Mouse (Mus musculus) gastrocnemius, postnatal 4 days (tissue): ENCODE measurements around the gene Rnf10. TPM values are rescaled to one million over a fixed set of nuclear protein-coding genes. Genes with fewer than 3 reads are reported as not detected.
"Not testable (repeated sequence)": the region's sequence is repeated elsewhere in the genome, so short reads cannot be mapped to it uniquely, and the experiment has no call there.

Experiments
- DNase-seq, 2 experiments: peaks; one replicate each; pipeline ENCODE4 v3.0.0; 2021 to 2022; ENCODE audit warnings: low spot score in 2 of 2, mixed read lengths in 2 of 2
- long read RNA-seq, 2 experiments: library from polyadenylated mRNA; stranded (forward); transcript quantifications; one replicate each; pipeline ENCODE4 v2.0.0; 2021
- total RNA-seq, 2 experiments: library from RNA; stranded (reverse); gene quantifications; 2 replicates each; pipeline ENCODE4 v1.2.3; 2021

Gene Rnf10
- 100 to 1,000 TPM; 196 TPM for total RNA-seq
- long read RNA-seq, experiment 1, transcript Rnf10-202 (17 exons, 3,112 nt) = major isoform, 127 of 209 reads
- long read RNA-seq, experiment 1, transcript Rnf10-203 (17 exons, 3,476 nt) = minor isoform, 19 of 209 reads
- long read RNA-seq, experiment 1, transcript Rnf10-201 (17 exons, 3,106 nt) = minor isoform, 20 of 209 reads
- long read RNA-seq, experiment 1, partial matches to known transcripts = 27 of 209 reads
- long read RNA-seq, experiment 1, other reads (novel, unspliced or antisense) = 16 of 209 reads
- long read RNA-seq, experiment 2, transcript Rnf10-202 (17 exons, 3,112 nt) = major isoform, 215 of 319 reads
- long read RNA-seq, experiment 2, transcript Rnf10-203 (17 exons, 3,476 nt) = minor isoform, 27 of 319 reads
- long read RNA-seq, experiment 2, transcript Rnf10-201 (17 exons, 3,106 nt) = minor isoform, 16 of 319 reads
- long read RNA-seq, experiment 2, partial matches to known transcripts = 32 of 319 reads
- long read RNA-seq, experiment 2, other reads (novel, unspliced or antisense) = 26 of 319 reads

- DNase-seq = peak; percentile 86 to 93
These were observed at the start of gene Rnf10 for GRCm38 (mm10) chr5:115272812-115273548. Gene Rnf10, minus strand, starts transcription at chr5:115272898.

- peak; percentile 52 to 74 for DNase-seq
These were observed 46.6 kb upstream of the Rnf10 start for GRCm38 (mm10) chr5:115319004-115319940.

- DNase-seq = no peak
These were observed 45.1 kb upstream of the Rnf10 start for GRCm38 (mm10) chr5:115317645-115318328.

GRCm38 (mm10) chr5:115316968-115317644 lies 44.4 kb upstream of the Rnf10 start:
- peak in 1 of 2 experiments; percentile 22 for DNase-seq

GRCm38 (mm10) chr5:115313668-115313943 lies 40.9 kb upstream of the Rnf10 start:
- no peak for DNase-seq

GRCm38 (mm10) chr5:115312816-115313667 lies 40.3 kb upstream of the Rnf10 start:
- no peak for DNase-seq

- no peak for DNase-seq
These were observed 39.7 kb upstream of the Rnf10 start for GRCm38 (mm10) chr5:115312354-115312753.

GRCm38 (mm10) chr5:115302190-115302589 lies 29.5 kb upstream of the Rnf10 start:
- not testable (repeated sequence) for DNase-seq

GRCm38 (mm10) chr5:115301615-115302014 lies 28.9 kb upstream of the Rnf10 start:
- DNase-seq = no peak

- DNase-seq = peak; percentile 99
These were observed 28.3 kb upstream of the Rnf10 start, which contains the start of gene Dynll1 for GRCm38 (mm10) chr5:115300792-115301614. Gene Dynll1, minus strand, starts transcription at chr5:115300999.

- peak; percentile 24 to 55 for DNase-seq
These were observed 27.5 kb upstream of the Rnf10 start for GRCm38 (mm10) chr5:115300035-115300744.

- DNase-seq = no peak
These were observed 23.6 kb upstream of the Rnf10 start for GRCm38 (mm10) chr5:115296347-115296746.

- no peak for DNase-seq
These were observed 21.5 kb upstream of the Rnf10 start for GRCm38 (mm10) chr5:115294173-115294572.

GRCm38 (mm10) chr5:115284735-115285134 lies 12.0 kb upstream of the Rnf10 start:
- DNase-seq = no peak

- no peak for DNase-seq
These were observed 7.5 kb upstream of the Rnf10 start for GRCm38 (mm10) chr5:115280050-115280687.

- DNase-seq = peak; percentile 81 to 86
These were observed 6.7 kb upstream of the Rnf10 start, which contains the start of gene Coq5 for GRCm38 (mm10) chr5:115279226-115280049. Gene Coq5, plus strand, starts transcription at chr5:115279666.
